Mouse (Mus musculus) heart, adult 8-10 months (tissue): ENCODE measurements at regions not wholly inside any gene's neighbourhood (a gene's known extent, or its start where the extent isn't known, plus 50 kb on each side); places are given as distances from the start of the nearest gene placed in this dataset.

Experiments
- DNase-seq: peaks from one replicate; pipeline ENCODE4 v3.0.0; 2022; ENCODE audit warnings: low spot score

- no peak for DNase-seq
These were observed 190.1 kb upstream of the Hmga2 start for GRCm38 (mm10) chr10:120666202-120666860.

DNA sequence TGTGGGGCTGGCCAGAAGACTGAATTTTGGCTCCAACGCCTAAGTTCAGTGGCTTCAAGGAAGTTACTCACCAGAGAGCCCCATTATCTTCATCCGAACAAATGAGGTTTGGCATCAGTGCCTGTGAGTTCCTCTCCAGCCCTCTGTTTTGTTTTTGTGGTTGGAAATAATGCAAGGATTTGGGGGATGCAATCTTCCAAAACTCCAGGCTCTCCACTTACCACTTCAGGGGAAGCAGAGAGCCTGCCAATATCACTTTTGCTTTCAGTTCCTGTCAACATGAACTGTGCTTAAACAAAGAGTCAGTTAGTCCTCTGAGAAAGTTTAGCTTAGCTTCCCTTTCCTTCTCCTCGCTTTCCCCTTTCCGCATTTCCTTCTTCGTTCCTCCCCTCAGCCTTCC is 189.4 kb upstream of the Hmga2 start:
- peak; percentile 21 for DNase-seq

- DNase-seq: no peak
These were observed 188.2 kb upstream of the Hmga2 start for GRCm38 (mm10) chr10:120664419-120664818.

- DNase-seq: no peak
These were observed 187.1 kb upstream of the Hmga2 start for GRCm38 (mm10) chr10:120663396-120663795.

GRCm38 (mm10) chr10:120660503-120660902 is 184.2 kb upstream of the Hmga2 start:
- no peak for DNase-seq

- no peak for DNase-seq
These were observed 179.1 kb upstream of the Hmga2 start for GRCm38 (mm10) chr10:120655238-120655931.

GRCm38 (mm10) chr10:120652525-120653215 is 176.4 kb upstream of the Hmga2 start:
- no peak for DNase-seq

- no peak for DNase-seq
These were observed 175.6 kb upstream of the Hmga2 start for GRCm38 (mm10) chr10:120651845-120652244.

- no peak for DNase-seq
These were observed 174.1 kb upstream of the Hmga2 start for GRCm38 (mm10) chr10:120650336-120650735.

- DNase-seq: no peak
These were observed 172.5 kb upstream of the Hmga2 start for GRCm38 (mm10) chr10:120648741-120649140.

DNA sequence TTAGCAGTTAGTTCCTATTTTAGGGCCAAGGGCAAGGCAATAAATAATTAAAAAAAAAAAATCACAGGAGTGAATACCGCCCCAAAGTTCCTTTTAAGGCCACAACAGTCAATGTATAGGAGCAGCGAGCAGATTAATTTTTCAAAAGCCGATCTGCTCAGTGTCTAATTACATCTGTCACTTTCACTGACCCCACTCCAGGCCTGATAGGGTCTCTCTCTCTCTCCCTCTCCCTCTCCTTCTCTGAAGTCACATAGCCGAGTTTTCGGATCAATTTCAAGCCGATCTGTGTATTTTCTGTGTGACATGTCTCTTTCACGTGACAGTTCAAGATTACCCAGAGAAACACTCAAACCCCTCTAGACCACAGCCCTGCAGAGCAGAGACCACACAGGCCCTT is 171.8 kb upstream of the Hmga2 start:
- DNase-seq: no peak

DNA sequence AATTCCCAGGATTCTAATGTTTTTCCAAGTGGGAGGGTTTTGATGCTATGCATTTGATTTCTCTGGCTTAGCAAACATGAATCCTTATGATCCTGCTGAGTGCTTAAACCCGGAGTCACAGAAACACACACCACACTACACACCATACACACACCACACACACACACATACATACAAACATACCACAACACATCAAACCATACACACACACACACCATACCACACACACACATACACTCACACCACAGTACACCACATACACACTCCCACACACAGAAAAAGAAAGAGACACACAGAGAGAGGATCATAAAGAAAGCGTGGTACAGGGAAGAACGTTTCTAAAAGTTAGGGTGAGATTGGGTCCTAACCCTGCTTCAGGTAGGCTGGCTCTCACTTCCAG is 171.1 kb upstream of the Hmga2 start:
- no peak for DNase-seq

GRCm38 (mm10) chr10:120646862-120647311 is 170.6 kb upstream of the Hmga2 start:
- DNase-seq: no peak

DNA sequence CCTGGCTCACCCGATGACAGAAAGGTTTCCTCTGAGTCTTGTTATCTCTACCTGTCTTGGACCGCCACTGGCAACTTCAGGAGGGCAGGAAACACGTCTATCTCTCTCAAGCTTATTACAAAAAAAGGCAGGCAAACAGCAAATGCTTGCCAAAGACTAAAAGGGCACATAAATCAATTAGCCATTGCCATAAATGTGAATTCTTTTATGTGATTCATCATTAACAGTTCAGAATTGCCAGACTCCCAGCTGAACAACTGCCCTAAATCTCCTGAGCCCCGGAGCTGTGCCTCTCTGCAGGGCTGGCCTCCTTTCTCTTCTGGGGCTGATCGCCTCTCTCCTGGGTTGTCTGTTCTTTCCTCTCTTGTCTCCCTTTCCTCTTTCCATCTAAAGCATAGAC is 164.6 kb upstream of the Hmga2 start:
- no peak for DNase-seq

DNA sequence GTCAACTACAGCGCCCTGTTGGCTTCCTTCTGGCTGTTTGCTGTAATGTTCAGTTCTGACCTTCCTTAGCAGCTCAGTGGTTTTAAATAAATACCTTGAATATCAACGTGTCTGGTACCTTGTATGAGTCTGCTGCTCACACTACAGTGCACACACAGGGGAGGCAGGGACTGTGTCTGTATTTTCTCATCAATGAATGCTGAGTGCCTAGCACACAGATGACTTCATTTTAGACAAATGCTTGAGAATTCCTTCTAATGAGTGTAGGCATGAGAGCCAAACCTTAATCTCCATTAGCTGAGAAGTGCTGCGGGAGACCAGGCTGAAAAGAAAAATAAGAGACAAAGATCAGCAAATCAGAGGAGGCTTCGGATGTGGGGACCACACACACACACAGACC is 162.0 kb upstream of the Hmga2 start:
- no peak for DNase-seq

DNA sequence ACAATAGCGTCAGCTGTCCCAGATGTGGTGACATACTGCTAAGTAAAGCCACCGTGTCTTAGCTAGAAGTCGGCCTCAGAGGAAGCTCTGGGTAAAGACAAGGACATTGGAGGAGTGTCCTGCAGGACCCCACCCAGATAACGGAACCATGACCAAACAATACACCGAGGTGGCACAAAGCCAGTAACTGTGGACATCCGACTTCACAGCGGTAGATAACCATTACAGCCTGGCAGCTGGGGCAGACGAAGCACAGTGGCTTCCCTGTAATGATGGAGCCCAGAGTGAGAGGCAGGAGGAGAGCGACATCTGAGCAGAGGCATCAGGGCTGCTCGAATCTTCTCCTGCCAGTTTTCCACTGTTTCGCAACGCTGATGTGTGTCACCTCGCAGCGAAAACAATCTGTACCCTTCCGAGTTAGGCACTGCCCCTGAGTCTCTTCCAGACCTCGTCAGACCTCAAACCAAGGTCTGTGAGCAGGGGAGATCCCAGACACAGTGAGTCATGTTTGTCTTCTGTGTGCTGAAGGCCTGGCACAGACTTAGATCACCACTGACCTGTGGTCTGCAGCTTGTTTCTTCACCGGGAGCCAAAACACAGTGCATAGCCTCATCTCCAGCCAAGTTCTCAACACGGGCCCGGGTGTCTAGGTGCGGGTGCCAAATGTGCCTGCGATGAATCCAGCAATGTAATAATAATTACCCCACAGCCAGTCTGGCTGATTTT is 159.7 kb upstream of the Hmga2 start:
- DNase-seq: peak; percentile 28

- no peak for DNase-seq
These were observed 158.9 kb upstream of the Hmga2 start for GRCm38 (mm10) chr10:120635194-120635593.

DNA sequence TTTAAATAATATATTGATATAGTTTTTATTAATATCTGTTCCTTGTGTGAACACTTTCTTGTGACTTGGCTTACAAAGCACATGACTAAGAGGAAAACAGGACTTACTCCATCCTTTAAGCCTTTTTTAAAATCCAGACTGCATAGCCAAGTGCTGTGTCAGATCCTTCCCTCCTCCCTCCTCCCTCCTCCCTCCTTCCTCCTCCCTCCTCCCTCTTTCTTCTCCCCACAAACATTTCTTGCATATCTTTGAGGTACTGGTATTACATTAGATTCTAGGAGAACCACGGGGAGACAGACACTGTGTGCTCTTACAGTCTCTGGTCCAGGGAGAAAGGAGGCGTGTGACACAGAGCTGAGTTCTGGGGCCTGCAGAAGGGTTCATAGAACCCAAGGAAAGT is 155.8 kb upstream of the Hmga2 start:
- no peak for DNase-seq

DNA sequence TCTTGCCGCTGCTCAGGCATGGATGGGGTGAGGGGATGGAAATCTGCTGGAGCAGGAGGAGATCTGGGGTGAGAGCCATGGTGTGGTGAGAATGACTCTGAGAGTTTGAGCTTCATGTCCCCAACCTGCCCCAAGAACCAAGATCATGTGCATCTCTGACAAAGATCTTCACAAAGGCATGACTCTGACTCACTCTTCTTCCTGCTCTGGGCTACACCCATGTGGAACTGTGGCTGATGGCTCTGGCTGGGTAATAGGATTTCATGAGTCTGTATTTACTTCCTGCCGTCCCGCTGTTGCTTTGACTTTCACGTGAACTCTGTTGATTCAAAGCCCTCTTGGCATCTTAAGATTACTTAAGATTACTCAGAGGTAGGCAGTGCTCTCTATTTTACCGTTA is 151.8 kb upstream of the Hmga2 start:
- no peak for DNase-seq

DNA sequence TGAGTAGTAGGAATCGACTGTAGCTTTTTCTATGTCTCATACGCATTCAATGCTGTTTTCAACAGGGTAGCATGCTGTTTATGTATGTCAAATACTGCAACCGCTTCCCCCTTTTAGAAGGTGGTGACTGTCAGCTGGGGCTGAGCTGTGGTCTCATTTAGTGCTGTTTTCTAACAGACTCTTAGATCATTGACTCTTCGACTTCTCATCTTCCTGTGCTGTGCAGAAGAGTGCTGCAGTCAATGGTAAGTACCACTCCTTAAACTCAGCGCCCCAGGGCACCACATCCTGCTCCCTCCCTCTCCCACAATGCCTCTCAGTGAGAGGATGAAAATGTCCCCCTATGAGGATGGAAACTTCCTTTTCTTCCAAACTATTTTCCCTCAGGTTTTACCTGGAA is 149.2 kb upstream of the Hmga2 start:
- DNase-seq: no peak

DNA sequence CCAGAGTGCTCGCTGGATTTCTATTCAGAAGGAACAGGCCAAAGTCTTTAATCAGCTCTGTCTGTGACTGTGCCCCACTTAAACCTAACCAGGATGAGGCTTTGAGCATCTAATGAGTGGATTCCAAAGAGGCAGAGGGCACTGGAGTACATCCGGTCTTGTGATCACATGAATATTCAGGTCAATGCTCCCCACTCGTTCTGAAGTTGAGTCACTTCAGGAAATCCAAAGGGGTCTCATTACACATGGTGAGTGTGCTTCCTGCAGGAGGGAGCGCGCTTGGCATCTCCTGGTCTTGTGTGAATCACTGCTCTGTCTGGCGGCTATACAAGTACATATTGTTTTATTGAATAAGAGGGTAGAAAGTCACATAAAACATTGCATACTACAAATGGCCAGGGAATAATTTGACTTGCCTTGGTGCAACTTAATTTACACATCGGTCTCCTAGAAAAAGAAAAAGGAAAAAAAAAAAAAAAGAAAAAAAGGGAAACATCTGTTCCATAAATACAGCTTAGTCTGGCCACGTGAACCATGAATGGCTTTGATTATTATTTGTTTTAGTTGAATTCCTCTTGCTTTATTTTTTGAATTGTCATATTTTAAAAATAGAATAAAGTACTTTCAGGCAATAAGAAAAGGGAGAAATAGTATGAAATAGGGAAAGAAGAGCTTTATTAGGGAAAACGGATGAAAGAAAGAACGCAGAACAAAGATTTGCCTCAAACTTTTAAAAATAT is 148.1 kb upstream of the Hmga2 start:
- DNase-seq: no peak
